Mouse (Mus musculus): ENCODE measurements around the gene Kcnh3. TPM values are rescaled to one million over a fixed set of nuclear protein-coding genes. Genes with fewer than 3 reads are reported as not detected.

Gene Kcnh3
- polyA plus RNA-seq, 2 experiments, result 0.13 TPM

- DNase-seq (ENCODE audit: low read depth in 3 of 3, low spot score in 3 of 3) (no peak), ATAC-seq (ENCODE audit: insufficient read depth) (no peak)
- Histone ChIP-seq H3K27ac (no peak overlapping the region), H3K27me3 (ENCODE audit: control insufficient read depth, insufficient read depth, low read length) (no peaks in the 10 kb centered on the region), H3K4me3 (ENCODE audit: insufficient read depth in 1 of 2, low read depth in 2 of 2, low read length in 2 of 2) (no peak overlapping the region), H3K9me3 (ENCODE audit: control insufficient read depth, low read length) (no peaks in the 10 kb centered on the region), H3K36me3 (replicated peaks; ENCODE audit: control insufficient read depth, insufficient read depth, low read depth) (no peaks in the 10 kb centered on the region), H3K4me1 (replicated peaks; ENCODE audit: control insufficient read depth in 2 of 2, insufficient read depth in 2 of 2, low read length in 1 of 2) (peaks cover 5 to 15% of the 10 kb centered on the region in 2 experiments; a peak in 3 of 4 replicates), H3K4me2 (ENCODE audit: low read depth) (no peak overlapping the region), H3K9ac (replicated peaks) (no peak overlapping the region)
- TF ChIP-seq EP300 (IDR thresholded peaks at IDR 0.05; ENCODE audit: low read depth), result no peak
- no peak for TF ChIP-seq CTCF (IDR thresholded peaks at IDR 0.05; ENCODE audit: low read depth)
- WGBS (ENCODE audit: insufficient replicate concordance), result 75% methylated on average over 6 of the region's 6 CpGs
Observed at GRCm38 (mm10) chr15:99253772-99254171, 29.1 kb downstream of the Kcnh3 start.

- no peak overlapping the region for H3K4me3 ChIP-seq (ENCODE audit: insufficient read depth in 1 of 2, low read depth in 2 of 2, low read length in 2 of 2)
- no peak for TF ChIP-seq CTCF (IDR thresholded peaks at IDR 0.05; ENCODE audit: low read depth)
- TF ChIP-seq EP300 (IDR thresholded peaks at IDR 0.05; ENCODE audit: low read depth), result no peak
- H3K4me1 ChIP-seq (replicated peaks; ENCODE audit: control insufficient read depth in 2 of 2, insufficient read depth in 2 of 2, low read length in 1 of 2), result peaks cover 5 to 20% of the 10 kb centered on the region in 2 experiments
Observed at GRCm38 (mm10) chr15:99254477-99255005, 29.9 kb downstream of the Kcnh3 start.

GRCm38 (mm10) chr15:99255241-99255749 lies 30.6 kb downstream of the Kcnh3 start:
- WGBS (ENCODE audit: insufficient replicate concordance), result 75% methylated on average over 6 of the region's 6 CpGs
- TF ChIP-seq CTCF (IDR thresholded peaks at IDR 0.05; ENCODE audit: low read depth) (no peak), EP300 (IDR thresholded peaks at IDR 0.05; ENCODE audit: low read depth) (no peak)
- H3K4me2 ChIP-seq (ENCODE audit: low read depth), result no peak overlapping the region
- H3K9ac ChIP-seq (replicated peaks), result no peak overlapping the region
- H3K27ac ChIP-seq, result no peak overlapping the region
- H3K27me3 ChIP-seq (ENCODE audit: control insufficient read depth, insufficient read depth, low read length), result no peaks in the 10 kb centered on the region
- H3K4me3 ChIP-seq (ENCODE audit: insufficient read depth in 1 of 2, low read depth in 2 of 2, low read length in 2 of 2), result no peak overlapping the region
- no peak for DNase-seq (ENCODE audit: low read depth in 3 of 3, low spot score in 3 of 3)
- H3K4me1 ChIP-seq (replicated peaks; ENCODE audit: control insufficient read depth in 2 of 2, insufficient read depth in 2 of 2, low read length in 1 of 2), result peaks cover 5 to 24% of the 10 kb centered on the region in 2 experiments
- no peaks in the 10 kb centered on the region for H3K9me3 ChIP-seq (ENCODE audit: control insufficient read depth, low read length)
- no peak for ATAC-seq (ENCODE audit: insufficient read depth)
- H3K36me3 ChIP-seq (replicated peaks; ENCODE audit: control insufficient read depth, insufficient read depth, low read depth), result no peaks in the 10 kb centered on the region

More at GRCm38 (mm10) chr15:99254477-99255005, 29.9 kb downstream of the Kcnh3 start:
- DNase-seq (ENCODE audit: low read depth in 3 of 3, low spot score in 3 of 3) (no peak), ATAC-seq (ENCODE audit: insufficient read depth) (no peak)
- Histone ChIP-seq H3K27me3 (ENCODE audit: control insufficient read depth, insufficient read depth, low read length) (no peaks in the 10 kb centered on the region), H3K36me3 (replicated peaks; ENCODE audit: control insufficient read depth, insufficient read depth, low read depth) (no peaks in the 10 kb centered on the region), H3K9me3 (ENCODE audit: control insufficient read depth, low read length) (no peaks in the 10 kb centered on the region), H3K9ac (replicated peaks) (no peak overlapping the region), H3K27ac (no peak overlapping the region), H3K4me2 (ENCODE audit: low read depth) (no peak overlapping the region)
- 66% methylated on average over 2 of the region's 2 CpGs for WGBS (ENCODE audit: insufficient replicate concordance)

- Histone ChIP-seq H3K9me3 (ENCODE audit: control insufficient read depth, low read length) (no peaks in the 10 kb centered on the region), H3K9ac (replicated peaks) (no peak overlapping the region), H3K27me3 (ENCODE audit: control insufficient read depth, insufficient read depth, low read length) (no peaks in the 10 kb centered on the region), H3K4me2 (ENCODE audit: low read depth) (peak overlapping the region; percentile 38), H3K4me3 (ENCODE audit: insufficient read depth in 1 of 2, low read depth in 2 of 2, low read length in 2 of 2) (no peak overlapping the region), H3K27ac (no peak overlapping the region), H3K36me3 (replicated peaks; ENCODE audit: control insufficient read depth, insufficient read depth, low read depth) (no peaks in the 10 kb centered on the region), H3K4me1 (replicated peaks; ENCODE audit: control insufficient read depth in 2 of 2, insufficient read depth in 2 of 2, low read length in 1 of 2) (peaks cover 0 to 12% of the 10 kb centered on the region in 2 experiments; a peak in 3 of 4 replicates)
- 52% methylated on average over 8 of the region's 8 CpGs for WGBS (ENCODE audit: insufficient replicate concordance)
- peak; percentile 49; the same call in 1 of the 2 replicates for ATAC-seq (ENCODE audit: insufficient read depth)
- DNase-seq (ENCODE audit: low read depth in 3 of 3, low spot score in 3 of 3), result no peak
- no peak for TF ChIP-seq CTCF (IDR thresholded peaks at IDR 0.05; ENCODE audit: low read depth)
- TF ChIP-seq EP300 (IDR thresholded peaks at IDR 0.05; ENCODE audit: low read depth), result no peak
Observed at GRCm38 (mm10) chr15:99259167-99259729, 34.6 kb downstream of the Kcnh3 start.

GRCm38 (mm10) chr15:99259730-99260252 lies 35.1 kb downstream of the Kcnh3 start:
- no peak overlapping the region for H3K9ac ChIP-seq (replicated peaks)
- peak; percentile 61 for ATAC-seq (ENCODE audit: insufficient read depth)

More at GRCm38 (mm10) chr15:99259730-99260252, 35.1 kb downstream of the Kcnh3 start:
- peak; percentile 45 to 51 (median 50) for DNase-seq (ENCODE audit: low read depth in 3 of 3, low spot score in 3 of 3)
- Histone ChIP-seq H3K4me1 (replicated peaks; ENCODE audit: control insufficient read depth in 2 of 2, insufficient read depth in 2 of 2, low read length in 1 of 2) (peaks cover 0 to 12% of the 10 kb centered on the region in 2 experiments; a peak in 3 of 4 replicates), H3K36me3 (replicated peaks; ENCODE audit: control insufficient read depth, insufficient read depth, low read depth) (no peaks in the 10 kb centered on the region), H3K27me3 (ENCODE audit: control insufficient read depth, insufficient read depth, low read length) (no peaks in the 10 kb centered on the region), H3K9me3 (ENCODE audit: control insufficient read depth, low read length) (no peaks in the 10 kb centered on the region), H3K4me2 (ENCODE audit: low read depth) (peak overlapping the region; percentile 64), H3K27ac (no peak overlapping the region), H3K4me3 (ENCODE audit: insufficient read depth in 1 of 2, low read depth in 2 of 2, low read length in 2 of 2) (peak overlapping the region; percentile 5 to 25; a peak in 2 of 4 replicates)
- no peak for TF ChIP-seq EP300 (IDR thresholded peaks at IDR 0.05; ENCODE audit: low read depth)
- TF ChIP-seq CTCF (IDR thresholded peaks at IDR 0.05; ENCODE audit: low read depth), result no peak
- WGBS (ENCODE audit: insufficient replicate concordance), result under 1% methylated on average over 9 of the region's 10 CpGs

All from liver, embryonic 14.5 days (tissue).